26 mouse cellular contexts compared by ENCODE assay signal in the genomic region with DNA sequence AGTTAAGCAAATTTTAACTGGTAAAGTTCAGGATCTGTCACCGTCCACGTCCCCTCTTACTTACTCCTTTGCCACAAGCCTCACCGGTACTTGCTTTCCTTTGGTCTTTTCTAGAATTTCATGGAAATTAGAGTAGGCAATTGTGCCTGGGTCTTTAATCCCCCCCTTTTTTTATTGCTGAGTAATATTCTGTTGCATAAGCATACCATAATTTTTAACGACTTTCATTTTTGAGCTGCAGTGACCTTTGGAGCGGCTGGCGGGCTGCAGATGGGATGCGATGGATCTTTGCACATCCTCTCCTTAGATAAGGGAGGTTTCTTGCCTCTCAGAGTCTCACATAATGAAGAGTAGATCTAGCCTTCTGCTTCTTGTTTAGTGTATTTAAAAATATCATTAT. TPM values are rescaled to one million over a fixed set of nuclear protein-coding genes. Genes with fewer than 3 reads are reported as not detected.
A peak's percentile ranks its signal among the peaks of the same experiment; 100 is the strongest.
DNase-seq lines count a peak whose midpoint lies in the region; ATAC-seq and TF ChIP-seq lines count a peak whose summit lies in the region.
"Had no signal": no experiment of that assay in that cellular context is flagged by ENCODE, and none has a peak within 500 bp of the region (broad histone marks: within the 10 kb centered on the region; RNA-seq: fewer than 3 reads in every experiment).

No protein-coding gene starts in this region.

- peaks cover 49% of the 10 kb centered on the region for H3K36me3 ChIP-seq in erythroblast, embryonic 14.5 days (ENCODE audit: control insufficient read depth)
- no peaks in the 10 kb centered on the region for H3K36me3 ChIP-seq in liver, embryonic 11.5 days (ENCODE audit: control insufficient read depth, insufficient read depth, low read length)
- no peaks in the 10 kb centered on the region for H3K36me3 ChIP-seq in liver, embryonic 14.5 days (replicated peaks; ENCODE audit: control insufficient read depth, insufficient read depth, low read depth)
- H3K36me3 ChIP-seq in liver, postnatal 0 days (replicated peaks; ENCODE audit: insufficient read depth, low read length), result no peaks in the 10 kb centered on the region
- H3K36me3 ChIP-seq in hindbrain, embryonic 12.5 days, result no peaks in the 10 kb centered on the region
- H3K36me3 ChIP-seq: embryonic facial prominence, embryonic 10.5 days; embryonic facial prominence, embryonic 13.5 days; heart, embryonic 10.5 days; hindbrain, embryonic 10.5 days had no signal

- peak overlapping the region; percentile 63 for H3K4me3 ChIP-seq in erythroblast, embryonic 14.5 days (replicated peaks)
- H3K4me3 ChIP-seq in liver, embryonic 11.5 days (ENCODE audit: low read depth, low read length), result no peak overlapping the region
- H3K4me3 ChIP-seq in liver, embryonic 14.5 days (ENCODE audit: insufficient read depth in 1 of 2, low read depth in 2 of 2, low read length in 2 of 2), result no peak overlapping the region
- H3K4me3 ChIP-seq in liver, postnatal 0 days (ENCODE audit: low read depth, low read length), result no peak overlapping the region
- H3K4me3 ChIP-seq in hindbrain, embryonic 12.5 days, result no peak overlapping the region
- H3K4me3 ChIP-seq: embryonic facial prominence, embryonic 10.5 days; embryonic facial prominence, embryonic 13.5 days; gastrocnemius, adult 2 months; heart, embryonic 10.5 days; hindbrain, embryonic 10.5 days had no signal

- H3K4me1 ChIP-seq in erythroblast, embryonic 14.5 days (ENCODE audit: control insufficient read depth), result peaks cover 97% of the 10 kb centered on the region
- peaks cover 43% of the 10 kb centered on the region for H3K4me1 ChIP-seq in liver, embryonic 11.5 days (replicated peaks; ENCODE audit: control insufficient read depth, insufficient read depth, low read length)
- peaks cover 80 to 87% of the 10 kb centered on the region in 2 experiments for H3K4me1 ChIP-seq in liver, embryonic 14.5 days (replicated peaks; ENCODE audit: control insufficient read depth in 2 of 2, insufficient read depth in 2 of 2, low read length in 1 of 2)
- peaks cover 54% of the 10 kb centered on the region for H3K4me1 ChIP-seq in liver, postnatal 0 days (ENCODE audit: insufficient read depth)
- H3K4me1 ChIP-seq in hindbrain, embryonic 12.5 days, result no peaks in the 10 kb centered on the region
- H3K4me1 ChIP-seq: embryonic facial prominence, embryonic 13.5 days had no signal

- no peaks in the 10 kb centered on the region for H3K27me3 ChIP-seq in erythroblast, embryonic 14.5 days (ENCODE audit: control insufficient read depth)
- no peaks in the 10 kb centered on the region for H3K27me3 ChIP-seq in liver, embryonic 11.5 days (replicated peaks; ENCODE audit: control insufficient read depth, insufficient read depth, low read length)
- H3K27me3 ChIP-seq in liver, embryonic 14.5 days (ENCODE audit: control insufficient read depth, insufficient read depth, low read length), result no peaks in the 10 kb centered on the region
- H3K27me3 ChIP-seq in liver, postnatal 0 days (ENCODE audit: insufficient read depth, low read length), result no peaks in the 10 kb centered on the region
- H3K27me3 ChIP-seq in hindbrain, embryonic 12.5 days, result no peaks in the 10 kb centered on the region
- H3K27me3 ChIP-seq: embryonic facial prominence, embryonic 13.5 days had no signal

- no peak overlapping the region for H3K9ac ChIP-seq in liver, embryonic 11.5 days (ENCODE audit: low read depth, low read length)
- peak overlapping the region; percentile 2; the same call in 1 of the 2 replicates for H3K9ac ChIP-seq in liver, embryonic 14.5 days (replicated peaks)
- H3K9ac ChIP-seq in liver, postnatal 0 days (replicated peaks), result no peak overlapping the region
- no peak overlapping the region for H3K9ac ChIP-seq in hindbrain, embryonic 12.5 days
- H3K9ac ChIP-seq: embryonic facial prominence, embryonic 13.5 days; forebrain, postnatal 0 days; hindbrain, embryonic 14.5 days had no signal

- TF ChIP-seq CTCF in liver, embryonic 14.5 days (IDR thresholded peaks at IDR 0.05; ENCODE audit: low read depth), result no peak
- TF ChIP-seq CTCF in liver, postnatal 0 days (IDR thresholded peaks at IDR 0.05; ENCODE audit: low read depth), result no peak

- H3K4me2 ChIP-seq in liver, embryonic 11.5 days, result no peak overlapping the region
- peak overlapping the region; percentile 72 for H3K4me2 ChIP-seq in liver, embryonic 14.5 days (ENCODE audit: low read depth)
- H3K4me2 ChIP-seq in liver, postnatal 0 days (ENCODE audit: low read depth, low read length), result peak overlapping the region; percentile 51
- H3K4me2 ChIP-seq in hindbrain, embryonic 12.5 days (replicated peaks), result no peak overlapping the region
- H3K4me2 ChIP-seq: embryonic facial prominence, embryonic 13.5 days; hindbrain, embryonic 14.5 days had no signal

- no peaks in the 10 kb centered on the region for H3K9me3 ChIP-seq in erythroblast, embryonic 14.5 days (ENCODE audit: control insufficient read depth, low read length)
- H3K9me3 ChIP-seq in liver, embryonic 11.5 days (ENCODE audit: control insufficient read depth, low read length), result no peaks in the 10 kb centered on the region
- H3K9me3 ChIP-seq in liver, embryonic 14.5 days (ENCODE audit: control insufficient read depth, low read length), result no peaks in the 10 kb centered on the region
- no peaks in the 10 kb centered on the region for H3K9me3 ChIP-seq in liver, postnatal 0 days (ENCODE audit: low read length)
- H3K9me3 ChIP-seq in hindbrain, embryonic 12.5 days (replicated peaks), result no peaks in the 10 kb centered on the region
- H3K9me3 ChIP-seq: embryonic facial prominence, embryonic 10.5 days; embryonic facial prominence, embryonic 13.5 days; heart, embryonic 10.5 days; hindbrain, embryonic 10.5 days had no signal

- no peak for ATAC-seq in erythroblast, adult 5-6 weeks (replicated peaks; ENCODE audit: low FRiP score, poor library complexity, severe bottlenecking)
- ATAC-seq in liver, embryonic 11.5 days (replicated peaks; ENCODE audit: low FRiP score), result no peak
- no peak for ATAC-seq in liver, embryonic 14.5 days (ENCODE audit: insufficient read depth)
- no peak for ATAC-seq in liver, postnatal 0 days
- no peak for ATAC-seq in hindbrain, embryonic 12.5 days (ENCODE audit: low FRiP score)
- ATAC-seq: activated CD4-positive, CD25-positive, alpha-beta regulatory T cell, adult 4 months; forebrain, embryonic 14.5 days; forebrain, postnatal 0 days; hindbrain, postnatal 0 days; inflammation-experienced regulatory T-cells, adult 6 months had no signal

- H3K27ac ChIP-seq in liver, embryonic 11.5 days (ENCODE audit: low read depth, low read length), result peak overlapping the region; percentile 26; the same call in 1 of the 2 replicates
- peak overlapping the region; percentile 95 for H3K27ac ChIP-seq in liver, embryonic 14.5 days
- peak overlapping the region; percentile 94; the same call in 1 of the 2 replicates for H3K27ac ChIP-seq in liver, postnatal 0 days (ENCODE audit: low read depth)
- H3K27ac ChIP-seq in hindbrain, embryonic 12.5 days, result no peak overlapping the region
- H3K27ac ChIP-seq: embryonic facial prominence, embryonic 10.5 days; embryonic facial prominence, embryonic 13.5 days; gastrocnemius, adult 2 months; heart, embryonic 10.5 days; hindbrain, embryonic 10.5 days; hindbrain, embryonic 14.5 days; hindbrain, postnatal 0 days had no signal

- no peak for TF ChIP-seq EP300 in liver, embryonic 14.5 days (IDR thresholded peaks at IDR 0.05; ENCODE audit: low read depth)
- TF ChIP-seq EP300 in liver, postnatal 0 days (IDR thresholded peaks at IDR 0.05; ENCODE audit: low read depth), result no peak

- WGBS in liver, embryonic 11.5 days, result 89% methylated on average over 7 of the region's 7 CpGs
- WGBS in liver, embryonic 14.5 days (ENCODE audit: insufficient replicate concordance), result 83% methylated on average over 7 of the region's 7 CpGs
- WGBS in liver, postnatal 0 days (ENCODE audit: insufficient replicate concordance), result 88% methylated on average over 7 of the region's 7 CpGs
- 97% methylated on average over 7 of the region's 7 CpGs for WGBS in hindbrain, embryonic 12.5 days

- DNase-seq in liver, embryonic 11.5 days (ENCODE audit: low spot score), result no peak
- no peak for DNase-seq in liver
- DNase-seq in liver, embryonic 14.5 days (ENCODE audit: low read depth in 3 of 3, low spot score in 3 of 3), result no peak
- no peak for DNase-seq in liver, postnatal 0 days
- no peak for DNase-seq in cerebellum, adult 11-12 months
- DNase-seq: adrenal gland, adult 8-10 months; adrenal gland, postnatal 25 days; cerebellum, adult 18-20 months; cerebellum, adult 9-10 months; cerebellum, postnatal 25 days; forebrain, postnatal 0 days; gastrocnemius, adult 2 months; gastrocnemius, postnatal 14 days; heart, adult 18-20 months had no signal

RNA-seq across cellular contexts. Expression of gene Slc20a1, which starts 30.8 kb away (rescaled TPM):
- 13.6 and 18.4 TPM in 2 replicates for polyA plus RNA-seq in erythroblast, embryonic 14.5 days (2012)
- 40.5 and 44.1 TPM in 2 replicates for total RNA-seq in erythroblast, adult 5-6 weeks (2015; ENCODE audit: low replicate concordance)
- total RNA-seq in erythroblast, adult 5-6 weeks (2017; ENCODE audit: low replicate concordance), result 240 and 313 TPM in 2 replicates
- polyA plus RNA-seq in liver, embryonic 11.5 days (2014; fragmentation: Nextera tagmentation; extraction: Ambion mirVana), result 69.5 and 71.8 TPM in 2 replicates
- 37.7 and 50.7 TPM in 2 replicates for polyA plus RNA-seq in liver, embryonic 14.5 days (2012; rRNA removed)
- 42.7 and 49.2 TPM in 2 replicates for polyA plus RNA-seq in liver, embryonic 14.5 days (2014; fragmentation: Nextera tagmentation; extraction: Ambion mirVana)
- polyA plus RNA-seq in liver, postnatal 0 days (2015; fragmentation: Nextera tagmentation; extraction: Ambion mirVana), result 20.2 and 24.9 TPM in 2 replicates
- polyA plus RNA-seq in hindbrain, embryonic 12.5 days (2016; fragmentation: Nextera tagmentation; extraction: Ambion mirVana), result 49.3 and 53.1 TPM in 2 replicates

Comparison
In these comparisons a context has a peak if more than half of its experiments do, and no peak if none do; other contexts are left out.
1. H3K4me2 ChIP-seq: peak in liver, embryonic 14.5 days (single experiment) and liver, postnatal 0 days (single experiment); none in liver, embryonic 11.5 days (single experiment) and hindbrain, embryonic 12.5 days (single experiment).